Mouse (Mus musculus): ENCODE results near the gene Dyrk1a. TPM values are rescaled to one million over a fixed set of nuclear protein-coding genes. Genes with fewer than 3 reads are reported as not detected.

Gene Dyrk1a
- polyA plus RNA-seq, 1 experiment from 2014 or later, result 8.0 TPM

GRCm38 (mm10) chr16:94551934-94552333, 17.9 kb upstream of the Dyrk1a start:
- H3K27ac ChIP-seq (ENCODE audit: low read depth, low read length), result no peak overlapping the region
- no peaks in the 10 kb centered on the region for H3K27me3 ChIP-seq (replicated peaks; ENCODE audit: control insufficient read depth, insufficient read depth, low read length)
- H3K4me1 ChIP-seq (replicated peaks; ENCODE audit: control insufficient read depth, insufficient read depth, low read length), result no peaks in the 10 kb centered on the region
- ATAC-seq, result no peak
- TF ChIP-seq CTCF (IDR thresholded peaks at IDR 0.05; ENCODE audit: low read depth), result no peak
- no peaks in the 10 kb centered on the region for H3K9me3 ChIP-seq (ENCODE audit: control insufficient read depth)
- no peak overlapping the region for H3K9ac ChIP-seq (ENCODE audit: low read depth, low read length)
- H3K4me2 ChIP-seq (replicated peaks; ENCODE audit: low read depth), result no peak overlapping the region
- H3K36me3 ChIP-seq (ENCODE audit: control insufficient read depth, insufficient read depth), result no peaks in the 10 kb centered on the region
- H3K4me3 ChIP-seq (ENCODE audit: low read depth, low read length), result no peak overlapping the region

DNA sequence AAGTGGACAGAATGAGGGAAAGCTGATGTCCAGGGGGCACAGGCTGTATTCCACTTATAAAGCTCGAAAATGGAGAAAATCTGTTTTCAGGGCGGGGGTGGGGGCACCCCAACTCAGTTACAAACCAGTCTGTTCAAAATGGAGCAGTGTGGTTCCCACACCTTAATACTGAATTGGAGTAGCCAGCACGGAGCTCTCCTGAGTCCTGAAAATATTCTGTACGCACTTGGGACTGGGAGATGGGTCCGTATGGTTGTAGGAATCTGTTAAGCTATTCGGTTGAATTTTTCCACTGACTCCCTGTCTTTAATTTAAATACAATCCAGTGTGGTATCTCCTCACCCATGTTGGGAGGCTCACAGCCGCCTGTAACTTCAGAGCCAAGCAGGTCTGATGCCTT, 14.5 kb upstream of the Dyrk1a start:
- H3K9me3 ChIP-seq (ENCODE audit: control insufficient read depth), result no peaks in the 10 kb centered on the region
- H3K9ac ChIP-seq (ENCODE audit: low read depth, low read length), result no peak overlapping the region
- H3K4me2 ChIP-seq (replicated peaks; ENCODE audit: low read depth), result no peak overlapping the region
- no peak overlapping the region for H3K27ac ChIP-seq (ENCODE audit: low read depth, low read length)
- H3K36me3 ChIP-seq (ENCODE audit: control insufficient read depth, insufficient read depth), result no peaks in the 10 kb centered on the region
- H3K4me3 ChIP-seq (ENCODE audit: low read depth, low read length), result no peak overlapping the region
- no peaks in the 10 kb centered on the region for H3K27me3 ChIP-seq (replicated peaks; ENCODE audit: control insufficient read depth, insufficient read depth, low read length)
- TF ChIP-seq CTCF (IDR thresholded peaks at IDR 0.05; ENCODE audit: low read depth), result no peak
- ATAC-seq, result no peak
- WGBS, result 74% methylated on average over 7 of the region's 7 CpGs
- no peaks in the 10 kb centered on the region for H3K4me1 ChIP-seq (replicated peaks; ENCODE audit: control insufficient read depth, insufficient read depth, low read length)

GRCm38 (mm10) chr16:94556228-94556627, 13.6 kb upstream of the Dyrk1a start:
- WGBS, result 75% methylated on average over 5 of the region's 5 CpGs
- Histone ChIP-seq H3K4me3 (ENCODE audit: low read depth, low read length) (no peak overlapping the region), H3K27me3 (replicated peaks; ENCODE audit: control insufficient read depth, insufficient read depth, low read length) (no peaks in the 10 kb centered on the region), H3K36me3 (ENCODE audit: control insufficient read depth, insufficient read depth) (no peaks in the 10 kb centered on the region), H3K9ac (ENCODE audit: low read depth, low read length) (no peak overlapping the region), H3K9me3 (ENCODE audit: control insufficient read depth) (no peaks in the 10 kb centered on the region), H3K4me2 (replicated peaks; ENCODE audit: low read depth) (no peak overlapping the region), H3K27ac (ENCODE audit: low read depth, low read length) (no peak overlapping the region), H3K4me1 (replicated peaks; ENCODE audit: control insufficient read depth, insufficient read depth, low read length) (no peaks in the 10 kb centered on the region)
- no peak for TF ChIP-seq CTCF (IDR thresholded peaks at IDR 0.05; ENCODE audit: low read depth)
- ATAC-seq, result no peak

DNA sequence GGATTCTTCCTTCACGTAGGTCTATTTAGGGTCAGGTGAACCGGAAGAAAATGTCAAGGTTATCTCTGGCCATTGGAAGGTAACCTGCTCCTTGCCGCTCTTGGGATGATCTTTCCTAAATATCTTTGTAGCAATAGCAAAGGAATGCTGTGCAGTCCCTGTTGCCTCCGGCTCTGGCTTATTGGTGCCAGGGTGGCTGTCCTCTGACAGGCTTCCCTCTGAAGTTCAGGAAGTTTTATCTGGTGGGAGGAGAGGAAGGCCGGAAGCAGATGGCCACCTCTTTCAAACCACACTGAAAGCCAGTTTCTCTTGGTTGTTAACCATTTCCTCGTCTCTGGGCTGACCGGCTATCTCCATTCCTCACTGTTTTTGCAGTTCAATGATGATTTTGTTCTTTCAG, 10.5 kb upstream of the Dyrk1a start:
- no peak overlapping the region for H3K27ac ChIP-seq (ENCODE audit: low read depth, low read length)
- H3K4me3 ChIP-seq (ENCODE audit: low read depth, low read length), result no peak overlapping the region
- H3K9me3 ChIP-seq (ENCODE audit: control insufficient read depth), result no peaks in the 10 kb centered on the region
- no peaks in the 10 kb centered on the region for H3K27me3 ChIP-seq (replicated peaks; ENCODE audit: control insufficient read depth, insufficient read depth, low read length)
- H3K4me1 ChIP-seq (replicated peaks; ENCODE audit: control insufficient read depth, insufficient read depth, low read length), result no peaks in the 10 kb centered on the region
- no peak for ATAC-seq
- TF ChIP-seq CTCF (IDR thresholded peaks at IDR 0.05; ENCODE audit: low read depth), result no peak
- H3K4me2 ChIP-seq (replicated peaks; ENCODE audit: low read depth), result 0 out of 2 replicates have a peak overlapping the region, but pooled peaks have one; percentile 2
- no peak overlapping the region for H3K9ac ChIP-seq (ENCODE audit: low read depth, low read length)
- H3K36me3 ChIP-seq (ENCODE audit: control insufficient read depth, insufficient read depth), result no peaks in the 10 kb centered on the region
- WGBS, result 33% methylated on average over 7 of the region's 7 CpGs

DNA sequence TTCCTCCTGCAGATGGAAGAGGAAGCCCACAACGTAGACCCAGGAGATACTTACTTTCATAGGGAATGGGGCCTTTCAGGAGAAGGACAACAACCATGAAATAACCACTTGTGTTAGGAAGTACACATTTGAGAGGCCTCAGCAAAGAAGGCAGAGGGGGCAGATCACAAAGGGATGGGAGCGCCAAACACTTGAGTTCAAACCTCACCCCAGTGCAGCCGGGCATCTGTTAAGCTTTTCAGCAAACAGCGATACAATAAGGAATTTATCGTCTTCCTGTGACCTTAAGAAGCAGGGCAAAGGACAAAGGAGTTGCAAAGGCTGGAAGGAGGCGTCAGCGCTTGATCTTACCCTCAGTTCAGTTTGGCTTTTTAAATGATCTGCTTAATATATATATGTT, 10.0 kb upstream of the Dyrk1a start:
- ATAC-seq, result no peak
- 36% methylated on average over 7 of the region's 7 CpGs for WGBS
- H3K4me3 ChIP-seq (ENCODE audit: low read depth, low read length), result no peak overlapping the region
- no peak overlapping the region for H3K9ac ChIP-seq (ENCODE audit: low read depth, low read length)
- no peak overlapping the region for H3K27ac ChIP-seq (ENCODE audit: low read depth, low read length)
- H3K27me3 ChIP-seq (replicated peaks; ENCODE audit: control insufficient read depth, insufficient read depth, low read length), result no peaks in the 10 kb centered on the region
- no peak for TF ChIP-seq CTCF (IDR thresholded peaks at IDR 0.05; ENCODE audit: low read depth)
- no peaks in the 10 kb centered on the region for H3K9me3 ChIP-seq (ENCODE audit: control insufficient read depth)
- 0 out of 2 replicates have a peak overlapping the region, but pooled peaks have one; percentile 2 for H3K4me2 ChIP-seq (replicated peaks; ENCODE audit: low read depth)
- no peaks in the 10 kb centered on the region for H3K36me3 ChIP-seq (ENCODE audit: control insufficient read depth, insufficient read depth)
- no peaks in the 10 kb centered on the region for H3K4me1 ChIP-seq (replicated peaks; ENCODE audit: control insufficient read depth, insufficient read depth, low read length)

DNA sequence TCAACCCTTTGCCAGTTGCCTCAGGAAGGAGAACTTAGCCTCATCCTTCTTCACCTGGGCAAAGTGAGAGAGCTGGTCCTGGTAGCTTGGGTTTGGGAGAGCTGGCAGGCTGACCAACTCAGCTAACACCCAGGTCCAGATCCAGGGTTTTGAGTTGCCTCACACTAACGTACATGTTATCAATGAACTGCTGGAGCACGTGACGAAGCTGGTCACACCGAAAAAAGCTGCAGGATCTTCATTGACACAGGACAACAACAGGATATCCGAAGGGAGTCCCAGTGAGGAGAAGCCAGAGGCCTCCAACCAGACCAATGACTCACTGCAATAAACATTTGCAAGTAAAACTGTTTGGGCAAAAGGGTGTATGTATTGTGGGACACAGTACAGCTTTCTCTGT, 9.2 kb upstream of the Dyrk1a start:
- 49% methylated on average over 5 of the region's 5 CpGs for WGBS
- TF ChIP-seq CTCF (IDR thresholded peaks at IDR 0.05; ENCODE audit: low read depth), result no peak
- H3K4me3 ChIP-seq (ENCODE audit: low read depth, low read length), result no peak overlapping the region
- H3K27me3 ChIP-seq (replicated peaks; ENCODE audit: control insufficient read depth, insufficient read depth, low read length), result no peaks in the 10 kb centered on the region
- no peak overlapping the region for H3K4me2 ChIP-seq (replicated peaks; ENCODE audit: low read depth)
- no peaks in the 10 kb centered on the region for H3K9me3 ChIP-seq (ENCODE audit: control insufficient read depth)
- no peak overlapping the region for H3K9ac ChIP-seq (ENCODE audit: low read depth, low read length)
- no peaks in the 10 kb centered on the region for H3K4me1 ChIP-seq (replicated peaks; ENCODE audit: control insufficient read depth, insufficient read depth, low read length)
- no peak overlapping the region for H3K27ac ChIP-seq (ENCODE audit: low read depth, low read length)
- no peaks in the 10 kb centered on the region for H3K36me3 ChIP-seq (ENCODE audit: control insufficient read depth, insufficient read depth)
- no peak for ATAC-seq

DNA sequence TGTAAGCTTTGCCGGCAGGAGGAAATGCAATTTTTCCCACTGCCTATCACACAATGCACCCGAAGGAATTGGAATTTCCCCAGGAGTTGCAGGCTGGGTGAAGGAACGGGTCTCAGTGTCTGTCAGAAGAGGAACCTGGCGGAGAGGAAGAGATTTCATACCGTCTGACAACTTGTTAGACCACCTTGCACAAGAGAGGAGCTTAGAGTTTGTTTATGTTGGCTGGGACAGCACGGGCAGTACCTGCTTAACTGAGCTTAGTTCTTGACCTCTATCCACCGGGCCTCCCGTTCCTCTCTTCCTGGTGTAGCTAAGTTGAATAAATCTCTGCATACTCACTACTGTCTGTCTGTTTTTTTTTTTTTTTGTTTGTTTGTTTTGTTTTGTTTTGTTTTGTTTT, 3.7 kb upstream of the Dyrk1a start:
- H3K9ac ChIP-seq (ENCODE audit: low read depth, low read length), result no peak overlapping the region
- no peak for TF ChIP-seq CTCF (IDR thresholded peaks at IDR 0.05; ENCODE audit: low read depth)
- no peak for ATAC-seq

More for the DNA sequence above, 3.7 kb upstream of the Dyrk1a start:
- H3K4me1 ChIP-seq (replicated peaks; ENCODE audit: control insufficient read depth, insufficient read depth, low read length), result no peaks in the 10 kb centered on the region
- no peaks in the 10 kb centered on the region for H3K36me3 ChIP-seq (ENCODE audit: control insufficient read depth, insufficient read depth)
- no peaks in the 10 kb centered on the region for H3K27me3 ChIP-seq (replicated peaks; ENCODE audit: control insufficient read depth, insufficient read depth, low read length)
- no peak overlapping the region for H3K4me3 ChIP-seq (ENCODE audit: low read depth, low read length)
- 35% methylated on average over 8 of the region's 8 CpGs for WGBS
- H3K4me2 ChIP-seq (replicated peaks; ENCODE audit: low read depth), result no peak overlapping the region
- no peak overlapping the region for H3K27ac ChIP-seq (ENCODE audit: low read depth, low read length)
- no peaks in the 10 kb centered on the region for H3K9me3 ChIP-seq (ENCODE audit: control insufficient read depth)
